Comparison of ENCODE assay signal across 7 mouse cellular contexts in genomic region chr19:8945251-8945650, GRCm38 (mm10). TPM values are rescaled to one million over a fixed set of nuclear protein-coding genes. Genes with fewer than 3 reads are reported as not detected.
DNase-seq lines count a peak whose midpoint lies in the region; ATAC-seq and TF ChIP-seq lines count a peak whose summit lies in the region.

No protein-coding gene starts in this region.

- no peaks in the 10 kb centered on the region for H3K9me3 ChIP-seq in lung, embryonic 14.5 days (ENCODE audit: low read depth, low read length)
- H3K9me3 ChIP-seq in forebrain, embryonic 16.5 days (ENCODE audit: control insufficient read depth, low read length), result no peaks in the 10 kb centered on the region
- no peaks in the 10 kb centered on the region for H3K9me3 ChIP-seq in liver, embryonic 11.5 days (ENCODE audit: control insufficient read depth, low read length)
- H3K9me3 ChIP-seq in stomach, embryonic 15.5 days, result no peaks in the 10 kb centered on the region

- H3K36me3 ChIP-seq in lung, embryonic 14.5 days (ENCODE audit: insufficient read depth), result peaks cover 66% of the 10 kb centered on the region
- peaks cover 31% of the 10 kb centered on the region for H3K36me3 ChIP-seq in forebrain, embryonic 16.5 days (ENCODE audit: control insufficient read depth, insufficient read depth)
- peaks cover 48% of the 10 kb centered on the region for H3K36me3 ChIP-seq in liver, embryonic 11.5 days (ENCODE audit: control insufficient read depth, insufficient read depth, low read length)
- H3K36me3 ChIP-seq in stomach, embryonic 15.5 days, result peaks cover 47% of the 10 kb centered on the region

- peak overlapping the region; percentile 26 for H3K4me3 ChIP-seq in lung, embryonic 14.5 days (ENCODE audit: low read depth, low read length)
- no peak overlapping the region; the same call in 1 of the 2 replicates for H3K4me3 ChIP-seq in forebrain, embryonic 16.5 days (replicated peaks; ENCODE audit: low read length)
- peak overlapping the region; percentile 90; the same call in 1 of the 2 replicates for H3K4me3 ChIP-seq in liver, embryonic 11.5 days (ENCODE audit: low read depth, low read length)
- peak overlapping the region; percentile 26 for H3K4me3 ChIP-seq in stomach, embryonic 15.5 days (replicated peaks)

- H3K9ac ChIP-seq in lung, embryonic 14.5 days, result peak overlapping the region; percentile 37; the same call in 1 of the 2 replicates
- H3K9ac ChIP-seq in forebrain, embryonic 16.5 days (replicated peaks; ENCODE audit: low read depth, low read length), result no peak overlapping the region
- H3K9ac ChIP-seq in liver, embryonic 11.5 days (ENCODE audit: low read depth, low read length), result no peak overlapping the region; the same call in 1 of the 2 replicates
- no peak overlapping the region for H3K9ac ChIP-seq in stomach, embryonic 15.5 days

- DNase-seq in lung, embryonic 14.5 days, result no peak
- DNase-seq in lung, postnatal 10 days, result no peak
- DNase-seq in liver, embryonic 11.5 days (ENCODE audit: low spot score), result no peak
- DNase-seq in cerebellum, adult 11-12 months, result no peak
- DNase-seq in T-cell, adult 2 months (ENCODE audit: low spot score), result no peak

- WGBS in lung, embryonic 14.5 days, result 71% methylated on average over 6 of the region's 6 CpGs
- WGBS in forebrain, embryonic 16.5 days, result 85% methylated on average over 6 of the region's 6 CpGs
- WGBS in liver, embryonic 11.5 days, result 87% methylated on average over 6 of the region's 6 CpGs
- WGBS in stomach, embryonic 15.5 days, result 72% methylated on average over 6 of the region's 6 CpGs

- H3K4me2 ChIP-seq in lung, embryonic 14.5 days, result peak overlapping the region; percentile 82
- H3K4me2 ChIP-seq in forebrain, embryonic 16.5 days (ENCODE audit: low read length), result peak overlapping the region; percentile 16; the same call in 1 of the 2 replicates
- peak overlapping the region; percentile 75 for H3K4me2 ChIP-seq in liver, embryonic 11.5 days
- H3K4me2 ChIP-seq in stomach, embryonic 15.5 days, result peak overlapping the region; percentile 67

- no peak overlapping the region for H3K27ac ChIP-seq in lung, embryonic 14.5 days (ENCODE audit: low read depth)
- H3K27ac ChIP-seq in forebrain, embryonic 16.5 days (ENCODE audit: low read length), result no peak overlapping the region
- H3K27ac ChIP-seq in liver, embryonic 11.5 days (ENCODE audit: low read depth, low read length), result peak overlapping the region; percentile 99; the same call in 1 of the 2 replicates
- no peak overlapping the region for H3K27ac ChIP-seq in stomach, embryonic 15.5 days

- no peak for ATAC-seq in lung, embryonic 14.5 days (ENCODE audit: insufficient read depth)
- ATAC-seq in forebrain, embryonic 16.5 days, result no peak
- no peak for ATAC-seq in liver, embryonic 11.5 days (replicated peaks; ENCODE audit: low FRiP score)
- ATAC-seq in stomach, embryonic 15.5 days (ENCODE audit: insufficient read depth, low FRiP score, low read depth), result no peak

- H3K4me1 ChIP-seq in lung, embryonic 14.5 days (ENCODE audit: insufficient read depth), result peaks cover 15% of the 10 kb centered on the region
- H3K4me1 ChIP-seq in forebrain, embryonic 16.5 days (replicated peaks; ENCODE audit: control insufficient read depth, insufficient read depth, low read length), result peaks cover 30% of the 10 kb centered on the region
- H3K4me1 ChIP-seq in liver, embryonic 11.5 days (replicated peaks; ENCODE audit: control insufficient read depth, insufficient read depth, low read length), result peaks cover 40% of the 10 kb centered on the region
- H3K4me1 ChIP-seq in stomach, embryonic 15.5 days, result peaks cover 30% of the 10 kb centered on the region

- TF ChIP-seq CTCF in lung, embryonic 14.5 days (IDR thresholded peaks at IDR 0.05; ENCODE audit: low read depth), result no peak

- H3K27me3 ChIP-seq in lung, embryonic 14.5 days (ENCODE audit: insufficient read depth, low read length), result no peaks in the 10 kb centered on the region
- no peaks in the 10 kb centered on the region for H3K27me3 ChIP-seq in forebrain, embryonic 16.5 days (replicated peaks; ENCODE audit: control insufficient read depth, insufficient read depth, low read length)
- no peaks in the 10 kb centered on the region for H3K27me3 ChIP-seq in liver, embryonic 11.5 days (replicated peaks; ENCODE audit: control insufficient read depth, insufficient read depth, low read length)
- H3K27me3 ChIP-seq in stomach, embryonic 15.5 days (replicated peaks), result no peaks in the 10 kb centered on the region

RNA-seq across cellular contexts. Expression of gene Mta2, which starts 3.6 kb away (rescaled TPM):
- polyA plus RNA-seq in lung, embryonic 14.5 days (2014; fragmentation: Nextera tagmentation; extraction: Ambion mirVana), result 44.0 and 52.1 TPM in 2 replicates
- 175 and 186 TPM in 2 replicates for polyA plus RNA-seq in forebrain, embryonic 16.5 days (2015; fragmentation: Nextera tagmentation; extraction: Ambion mirVana)
- polyA plus RNA-seq in liver, embryonic 11.5 days (2014; fragmentation: Nextera tagmentation; extraction: Ambion mirVana), result 75.6 and 81.1 TPM in 2 replicates
- polyA plus RNA-seq in stomach, embryonic 15.5 days (2015; fragmentation: Nextera tagmentation; extraction: Ambion mirVana), result 132 and 142 TPM in 2 replicates

RNA-seq across cellular contexts. Expression of gene Tut1, which starts 8.4 kb away (rescaled TPM):
- 27.4 and 28.4 TPM in 2 replicates for polyA plus RNA-seq in lung, embryonic 14.5 days (2014; fragmentation: Nextera tagmentation; extraction: Ambion mirVana)
- polyA plus RNA-seq in forebrain, embryonic 16.5 days (2015; fragmentation: Nextera tagmentation; extraction: Ambion mirVana), result 33.6 and 35.5 TPM in 2 replicates
- 42.4 and 43.2 TPM in 2 replicates for polyA plus RNA-seq in liver, embryonic 11.5 days (2014; fragmentation: Nextera tagmentation; extraction: Ambion mirVana)
- polyA plus RNA-seq in stomach, embryonic 15.5 days (2015; fragmentation: Nextera tagmentation; extraction: Ambion mirVana), result 29.1 and 31.8 TPM in 2 replicates

RNA-seq across cellular contexts. Expression of gene Eml3, which starts 15.9 kb away (rescaled TPM):
- polyA plus RNA-seq in lung, embryonic 14.5 days (2014; fragmentation: Nextera tagmentation; extraction: Ambion mirVana), result 19.0 and 19.5 TPM in 2 replicates
- polyA plus RNA-seq in forebrain, embryonic 16.5 days (2015; fragmentation: Nextera tagmentation; extraction: Ambion mirVana), result 9.7 and 10.5 TPM in 2 replicates
- polyA plus RNA-seq in liver, embryonic 11.5 days (2014; fragmentation: Nextera tagmentation; extraction: Ambion mirVana), result 22.6 and 26.1 TPM in 2 replicates
- 31.7 and 32.6 TPM in 2 replicates for polyA plus RNA-seq in stomach, embryonic 15.5 days (2015; fragmentation: Nextera tagmentation; extraction: Ambion mirVana)

RNA-seq across cellular contexts. Expression of gene Rom1, which starts 16.1 kb away (rescaled TPM):
- 0.73 and 1.3 TPM in 2 replicates for polyA plus RNA-seq in lung, embryonic 14.5 days (2014; fragmentation: Nextera tagmentation; extraction: Ambion mirVana)
- 1.7 and 1.8 TPM in 2 replicates for polyA plus RNA-seq in forebrain, embryonic 16.5 days (2015; fragmentation: Nextera tagmentation; extraction: Ambion mirVana)
- 2.4 and 3.9 TPM in 2 replicates for polyA plus RNA-seq in liver, embryonic 11.5 days (2014; fragmentation: Nextera tagmentation; extraction: Ambion mirVana)
- 3.3 and 3.4 TPM in 2 replicates for polyA plus RNA-seq in stomach, embryonic 15.5 days (2015; fragmentation: Nextera tagmentation; extraction: Ambion mirVana)

RNA-seq across cellular contexts. Expression of gene Eef1g, which starts 21.6 kb away (rescaled TPM):
- polyA plus RNA-seq in lung, embryonic 14.5 days (2014; fragmentation: Nextera tagmentation; extraction: Ambion mirVana), result 480 and 516 TPM in 2 replicates
- 346 and 348 TPM in 2 replicates for polyA plus RNA-seq in forebrain, embryonic 16.5 days (2015; fragmentation: Nextera tagmentation; extraction: Ambion mirVana)
- 598 and 618 TPM in 2 replicates for polyA plus RNA-seq in liver, embryonic 11.5 days (2014; fragmentation: Nextera tagmentation; extraction: Ambion mirVana)
- polyA plus RNA-seq in stomach, embryonic 15.5 days (2015; fragmentation: Nextera tagmentation; extraction: Ambion mirVana), result 383 and 461 TPM in 2 replicates

Comparison
In these comparisons a context has a peak if more than half of its experiments do, and no peak if none do; other contexts are left out.
1. H3K4me2 ChIP-seq: peak in every context shown above with its lines; median percentile 82 in lung, embryonic 14.5 days; 75 in liver, embryonic 11.5 days; 67 in stomach, embryonic 15.5 days; 16 in forebrain, embryonic 16.5 days.